Mouse (Mus musculus): ENCODE results near the gene Casp8ap2. TPM values are rescaled to one million over a fixed set of nuclear protein-coding genes. Genes with fewer than 3 reads are reported as not detected.
A peak's percentile ranks its signal among the peaks of the same experiment; 100 is the strongest.

Gene Casp8ap2
- 32.2 and 34.1 TPM in 2 replicates for polyA plus RNA-seq (2015; fragmentation: Nextera tagmentation; extraction: Ambion mirVana)

DNA sequence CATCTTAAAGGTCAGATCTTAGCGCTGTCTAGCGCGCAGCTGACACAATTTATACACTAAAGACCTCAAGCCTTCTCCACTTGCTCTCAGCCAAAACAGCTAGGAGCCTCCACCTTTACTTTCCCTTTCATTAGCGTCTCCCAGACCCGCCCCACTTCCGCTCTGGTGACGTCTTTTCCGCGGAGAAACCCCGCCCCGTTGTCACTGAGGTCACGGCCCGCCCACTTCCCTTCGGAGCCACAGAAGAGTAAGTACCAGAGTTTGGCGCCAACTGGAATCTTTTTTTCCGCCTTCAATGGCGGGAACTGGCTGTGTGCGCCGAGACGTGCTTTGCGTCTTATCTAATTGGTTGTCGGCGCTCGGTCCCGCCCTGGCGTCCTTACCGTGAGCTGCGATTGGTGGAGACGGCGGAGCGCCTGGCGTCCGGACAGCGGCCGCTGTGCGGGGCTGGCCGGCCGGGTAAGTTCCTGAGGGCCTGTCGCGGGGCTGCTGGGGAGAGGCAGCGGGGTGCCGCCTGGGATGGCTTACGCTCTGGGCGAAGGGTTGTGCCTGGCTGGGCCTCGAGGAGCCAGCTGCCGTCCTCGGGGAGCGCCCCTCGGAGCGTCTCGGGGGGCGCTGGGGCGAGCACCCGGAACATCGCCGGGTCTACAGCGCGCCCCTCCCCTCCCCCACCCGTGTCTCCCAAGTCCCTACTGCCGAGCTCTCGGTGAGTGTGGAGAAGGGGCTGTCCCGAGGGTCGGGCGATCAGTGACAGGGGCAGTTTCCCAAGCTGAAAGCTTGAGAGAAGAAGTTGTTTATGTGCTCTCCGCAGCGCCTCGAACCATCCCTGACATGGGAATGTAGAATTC lies at the start of gene Casp8ap2:
TSS of gene Casp8ap2 (plus strand) at position 418 of the 848 bp plus-strand sequence.
- Histone ChIP-seq H3K9me3 (no peaks in the 10 kb centered on the region), H3K36me3 (peaks cover 9% of the 10 kb centered on the region), H3K9ac (peak within 1 kb of the TSS; percentile 95), H3K27me3 (replicated peaks) (no peaks in the 10 kb centered on the region), H3K4me2 (peak within 1 kb of the TSS; percentile 88), H3K4me3 (peak within 1 kb of the TSS; percentile 95), H3K27ac (replicated peaks) (peak within 1 kb of the TSS; percentile 83), H3K4me1 (peaks cover 22% of the 10 kb centered on the region)
- under 1% methylated on average over 67 of the region's 67 CpGs for WGBS
- peak; percentile 100 for ATAC-seq (ENCODE audit: extremely low read depth, insufficient number of reproducible peaks, low FRiP score, low TSS enrichment)

DNA sequence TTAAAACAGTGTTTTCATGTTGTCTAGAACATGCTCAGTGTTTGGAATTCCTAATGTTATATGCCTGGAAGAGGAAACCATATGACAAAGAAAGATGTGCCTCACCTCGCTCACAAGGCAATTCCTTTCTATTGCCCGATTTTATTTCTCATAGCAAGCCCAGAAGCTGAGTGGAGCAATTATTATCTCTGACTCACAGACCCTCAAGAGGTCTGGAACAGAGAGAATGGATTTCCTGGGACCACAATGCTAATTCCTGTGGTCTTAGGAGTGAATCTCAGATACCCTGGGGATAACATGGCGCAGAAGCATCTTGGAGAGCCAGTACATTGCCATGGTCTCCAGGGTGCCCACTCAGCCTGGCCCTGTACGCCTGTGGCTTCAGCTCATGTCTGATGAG lies 46.2 kb upstream of the Casp8ap2 start:
- no peak overlapping the region for H3K27ac ChIP-seq (replicated peaks)
- peaks cover 13% of the 10 kb centered on the region; the same call in 1 of the 2 replicates for H3K36me3 ChIP-seq
- no peaks in the 10 kb centered on the region for H3K27me3 ChIP-seq (replicated peaks)
- no peak overlapping the region for H3K4me3 ChIP-seq
- 77% methylated on average over 4 of the region's 4 CpGs for WGBS
- H3K9ac ChIP-seq: no peak overlapping the region
- ATAC-seq (ENCODE audit: extremely low read depth, insufficient number of reproducible peaks, low FRiP score, low TSS enrichment): no peak
- H3K9me3 ChIP-seq: no peaks in the 10 kb centered on the region
- H3K4me2 ChIP-seq: no peak overlapping the region
- H3K4me1 ChIP-seq: peaks cover 3% of the 10 kb centered on the region; the same call in 1 of the 2 replicates

DNA sequence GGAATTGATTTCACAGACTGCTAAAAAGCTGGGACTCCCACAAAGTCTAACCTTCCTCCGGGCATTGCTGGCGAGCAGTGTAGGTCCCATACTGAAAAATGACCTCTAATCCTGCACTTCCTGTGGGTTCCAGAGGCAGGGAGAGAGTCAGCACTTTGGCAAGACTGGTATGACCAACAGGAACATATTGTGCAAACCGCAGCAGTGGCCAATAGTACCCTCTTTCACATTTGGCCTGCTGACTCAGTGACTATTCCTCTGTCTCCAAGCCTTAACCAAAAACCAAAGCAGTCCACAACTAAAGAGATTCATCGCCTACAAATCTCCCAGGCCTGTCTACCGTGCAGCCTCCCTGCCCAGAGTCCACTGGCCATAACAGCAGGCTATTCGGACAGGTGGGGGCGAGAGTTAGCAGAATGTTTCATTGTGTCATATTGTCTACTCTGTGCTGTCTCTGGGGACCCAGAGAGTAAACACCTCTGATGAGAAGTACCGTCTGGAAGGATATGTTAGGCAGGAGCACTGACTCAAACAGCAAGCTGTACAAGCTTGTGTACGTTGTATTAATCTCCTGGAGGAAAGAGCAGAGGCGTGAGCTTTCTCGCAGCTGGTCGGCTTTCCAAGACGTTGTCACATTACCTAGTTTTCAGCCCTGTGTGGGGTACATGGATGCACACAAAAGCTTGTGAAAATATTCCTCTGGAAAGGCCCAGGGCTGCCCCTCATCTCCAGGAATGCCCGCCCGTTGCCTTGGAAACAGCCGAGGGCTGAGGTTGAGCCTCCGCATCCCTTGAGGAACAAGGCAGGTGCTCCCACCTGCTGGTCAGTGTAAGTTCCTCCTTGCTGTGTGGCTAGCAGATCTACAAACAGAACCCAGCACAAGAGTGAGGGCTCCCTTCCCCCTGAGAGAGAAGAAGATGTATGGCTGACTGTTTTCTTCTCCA lies 45.0 kb upstream of the Casp8ap2 start:
- H3K4me2 ChIP-seq: no peak overlapping the region
- WGBS: 73% methylated on average over 17 of the region's 17 CpGs
- peaks cover 3% of the 10 kb centered on the region; the same call in 1 of the 2 replicates for H3K4me1 ChIP-seq
- H3K27ac ChIP-seq (replicated peaks): no peak overlapping the region
- no peaks in the 10 kb centered on the region for H3K27me3 ChIP-seq (replicated peaks)
- H3K9me3 ChIP-seq: no peaks in the 10 kb centered on the region
- H3K36me3 ChIP-seq: peaks cover 6% of the 10 kb centered on the region; the same call in 1 of the 2 replicates
- no peak for ATAC-seq (ENCODE audit: extremely low read depth, insufficient number of reproducible peaks, low FRiP score, low TSS enrichment)
- H3K9ac ChIP-seq: no peak overlapping the region
- no peak overlapping the region for H3K4me3 ChIP-seq

DNA sequence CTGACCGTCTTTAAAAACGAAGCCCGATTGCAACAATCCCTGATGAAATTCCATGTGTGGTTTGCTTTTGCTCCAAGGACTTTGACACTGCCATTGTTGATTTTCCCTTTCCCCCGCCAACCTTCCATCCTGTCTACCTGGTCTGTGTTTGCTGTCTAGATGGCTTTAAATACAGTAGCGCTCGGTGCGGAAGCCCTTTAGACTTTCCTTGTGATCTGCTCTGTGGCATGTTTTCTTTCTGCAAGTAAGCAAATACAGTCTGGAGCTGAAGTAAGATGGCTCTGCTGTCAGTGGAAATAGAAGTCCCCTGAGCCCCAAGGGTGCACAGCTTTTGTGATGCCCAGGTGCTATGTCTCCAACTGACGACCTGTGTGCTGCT lies 44.3 kb upstream of the Casp8ap2 start:
- no peak overlapping the region for H3K4me3 ChIP-seq

DNA sequence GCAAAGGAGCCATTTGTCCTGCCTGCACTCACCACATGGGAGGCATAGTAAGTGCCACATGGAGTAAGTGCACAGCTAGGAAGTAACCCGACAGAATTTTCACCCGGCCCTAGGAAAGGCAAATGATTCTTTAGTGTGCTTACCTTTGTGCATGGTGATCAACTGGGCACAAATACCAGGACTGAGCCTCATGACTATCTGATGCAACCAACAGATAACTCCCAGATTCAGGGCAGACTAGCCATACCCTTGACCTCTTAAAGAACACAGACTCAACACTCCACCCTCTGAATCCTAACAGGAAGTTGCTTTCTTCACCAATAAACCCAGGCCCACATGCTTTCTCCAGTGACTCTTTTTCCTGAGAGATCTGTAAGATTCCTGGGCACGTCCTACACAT lies 43.8 kb upstream of the Casp8ap2 start:
- H3K4me3 ChIP-seq: no peak overlapping the region

More for the DNA sequence above, 44.3 kb upstream of the Casp8ap2 start:
- Histone ChIP-seq H3K9ac (no peak overlapping the region), H3K27me3 (replicated peaks) (no peaks in the 10 kb centered on the region), H3K36me3 (peaks cover 7% of the 10 kb centered on the region; the same call in 1 of the 2 replicates), H3K9me3 (no peaks in the 10 kb centered on the region), H3K4me1 (peaks cover 3% of the 10 kb centered on the region; the same call in 1 of the 2 replicates), H3K27ac (replicated peaks) (no peak overlapping the region), H3K4me2 (no peak overlapping the region)
- no peak for ATAC-seq (ENCODE audit: extremely low read depth, insufficient number of reproducible peaks, low FRiP score, low TSS enrichment)
- WGBS: 72% methylated on average over 8 of the region's 8 CpGs

DNA sequence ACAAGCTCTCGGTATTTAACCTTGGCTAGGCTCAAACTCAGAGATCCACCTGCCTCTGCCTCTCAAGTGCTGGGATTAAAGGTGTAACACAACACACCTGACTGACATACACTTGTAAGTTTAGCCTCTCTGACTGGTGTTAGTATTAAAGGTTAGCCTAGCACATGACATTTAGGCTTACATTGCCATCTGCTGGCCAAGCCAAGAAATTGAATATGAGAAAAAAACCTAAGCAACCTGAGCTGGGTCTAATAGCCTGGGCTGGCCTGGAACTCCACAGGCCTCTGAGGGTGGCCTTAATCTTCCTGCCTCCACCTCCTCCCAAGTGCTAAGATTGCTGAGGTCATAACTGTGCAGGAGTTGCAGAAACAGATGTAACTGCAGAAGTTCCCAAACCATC lies 43.1 kb upstream of the Casp8ap2 start:
- peaks cover 3% of the 10 kb centered on the region; the same call in 1 of the 2 replicates for H3K4me1 ChIP-seq
- H3K9me3 ChIP-seq: no peaks in the 10 kb centered on the region
- H3K27ac ChIP-seq (replicated peaks): no peak overlapping the region
- H3K4me3 ChIP-seq: no peak overlapping the region
- 45% methylated on average over 1 of the region's 1 CpGs for WGBS
- H3K9ac ChIP-seq: no peak overlapping the region
- H3K36me3 ChIP-seq: peaks cover 9% of the 10 kb centered on the region
- no peak overlapping the region for H3K4me2 ChIP-seq
- H3K27me3 ChIP-seq (replicated peaks): no peaks in the 10 kb centered on the region
- ATAC-seq (ENCODE audit: extremely low read depth, insufficient number of reproducible peaks, low FRiP score, low TSS enrichment): no peak

More for the DNA sequence above, 43.8 kb upstream of the Casp8ap2 start:
- ATAC-seq (ENCODE audit: extremely low read depth, insufficient number of reproducible peaks, low FRiP score, low TSS enrichment): no peak
- Histone ChIP-seq H3K4me1 (peaks cover 3% of the 10 kb centered on the region; the same call in 1 of the 2 replicates), H3K9me3 (no peaks in the 10 kb centered on the region), H3K36me3 (peaks cover 8% of the 10 kb centered on the region; the same call in 1 of the 2 replicates), H3K9ac (no peak overlapping the region), H3K4me2 (no peak overlapping the region), H3K27ac (replicated peaks) (no peak overlapping the region), H3K27me3 (replicated peaks) (no peaks in the 10 kb centered on the region)
- WGBS: 56% methylated on average over 3 of the region's 3 CpGs

DNA sequence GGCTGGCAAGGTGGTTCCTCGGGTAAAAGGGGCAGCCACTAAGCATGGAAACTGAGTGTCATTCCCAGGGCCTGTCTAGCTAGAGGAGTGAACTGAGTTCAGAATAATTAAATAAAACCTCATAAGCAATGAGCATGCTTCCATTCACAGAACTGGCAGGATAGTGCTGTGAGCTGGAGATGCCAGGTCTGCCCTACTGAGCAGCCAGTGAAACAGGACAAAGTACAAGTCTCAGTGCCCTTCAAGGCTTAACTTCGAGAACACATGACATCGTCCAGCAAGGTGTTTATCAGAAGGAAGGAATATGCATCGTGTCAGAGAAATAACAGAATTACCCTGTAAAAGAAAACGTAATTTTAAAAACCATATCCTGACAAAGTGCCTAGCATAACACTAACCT lies 41.7 kb upstream of the Casp8ap2 start:
- Histone ChIP-seq H3K9ac (no peak overlapping the region), H3K27me3 (replicated peaks) (no peaks in the 10 kb centered on the region), H3K36me3 (peaks cover 9% of the 10 kb centered on the region), H3K4me2 (no peak overlapping the region), H3K9me3 (no peaks in the 10 kb centered on the region), H3K4me3 (no peak overlapping the region), H3K27ac (replicated peaks) (no peak overlapping the region), H3K4me1 (peaks cover 3% of the 10 kb centered on the region; the same call in 1 of the 2 replicates)
- no peak for ATAC-seq (ENCODE audit: extremely low read depth, insufficient number of reproducible peaks, low FRiP score, low TSS enrichment)
- WGBS: 70% methylated on average over 5 of the region's 5 CpGs

DNA sequence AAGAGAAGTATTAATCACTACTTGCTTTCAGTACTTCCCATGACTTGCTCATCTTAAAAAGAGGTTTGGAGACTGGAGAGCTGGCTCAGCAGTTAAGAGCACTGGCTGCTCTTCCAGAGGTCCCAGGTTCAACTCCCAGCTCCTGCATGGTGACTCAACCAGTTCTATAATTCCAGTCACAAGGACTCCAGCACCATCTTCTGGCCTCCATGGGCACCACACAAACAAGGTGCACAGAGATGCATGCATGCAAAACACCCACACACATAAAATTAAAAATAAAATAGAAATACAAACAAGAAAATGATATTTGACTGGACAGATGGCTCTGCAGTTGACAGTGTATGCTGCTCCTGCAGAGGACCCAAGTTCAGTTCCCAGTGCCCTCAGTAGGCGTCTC lies 40.6 kb upstream of the Casp8ap2 start:
- no peaks in the 10 kb centered on the region for H3K9me3 ChIP-seq
- WGBS: 88% methylated on average over 1 of the region's 1 CpGs
- H3K4me2 ChIP-seq: no peak overlapping the region
- H3K4me3 ChIP-seq: no peak overlapping the region
- no peaks in the 10 kb centered on the region for H3K27me3 ChIP-seq (replicated peaks)
- H3K36me3 ChIP-seq: peaks cover 11% of the 10 kb centered on the region
- no peak for ATAC-seq (ENCODE audit: extremely low read depth, insufficient number of reproducible peaks, low FRiP score, low TSS enrichment)
- H3K4me1 ChIP-seq: peaks cover 3% of the 10 kb centered on the region; the same call in 1 of the 2 replicates
- H3K27ac ChIP-seq (replicated peaks): no peak overlapping the region
- H3K9ac ChIP-seq: no peak overlapping the region

DNA sequence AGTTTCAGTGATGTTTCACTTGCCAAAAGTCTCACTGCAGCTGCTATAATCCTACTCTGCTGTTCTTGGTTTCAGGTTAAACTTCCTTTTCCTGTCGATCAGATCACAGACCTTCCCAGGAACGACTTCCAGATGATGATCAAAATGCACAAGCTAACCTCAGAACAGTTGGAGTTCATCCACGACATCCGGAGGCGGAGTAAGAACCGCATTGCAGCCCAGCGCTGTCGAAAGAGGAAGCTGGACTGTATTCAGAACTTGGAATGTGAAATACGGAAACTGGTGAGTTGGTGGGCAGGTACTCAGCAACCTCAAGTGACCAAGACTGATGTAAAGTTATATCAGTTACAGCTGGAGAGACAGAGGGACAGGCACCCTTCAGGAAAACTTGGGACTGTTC lies 40.1 kb upstream of the Casp8ap2 start:
- Histone ChIP-seq H3K36me3 (peaks cover 17% of the 10 kb centered on the region), H3K4me3 (no peak overlapping the region), H3K9ac (no peak overlapping the region), H3K4me2 (no peak overlapping the region), H3K27ac (replicated peaks) (no peak overlapping the region), H3K9me3 (no peaks in the 10 kb centered on the region), H3K27me3 (replicated peaks) (no peaks in the 10 kb centered on the region), H3K4me1 (peaks cover 3% of the 10 kb centered on the region; the same call in 1 of the 2 replicates)
- 69% methylated on average over 9 of the region's 9 CpGs for WGBS
- ATAC-seq (ENCODE audit: extremely low read depth, insufficient number of reproducible peaks, low FRiP score, low TSS enrichment): no peak

DNA sequence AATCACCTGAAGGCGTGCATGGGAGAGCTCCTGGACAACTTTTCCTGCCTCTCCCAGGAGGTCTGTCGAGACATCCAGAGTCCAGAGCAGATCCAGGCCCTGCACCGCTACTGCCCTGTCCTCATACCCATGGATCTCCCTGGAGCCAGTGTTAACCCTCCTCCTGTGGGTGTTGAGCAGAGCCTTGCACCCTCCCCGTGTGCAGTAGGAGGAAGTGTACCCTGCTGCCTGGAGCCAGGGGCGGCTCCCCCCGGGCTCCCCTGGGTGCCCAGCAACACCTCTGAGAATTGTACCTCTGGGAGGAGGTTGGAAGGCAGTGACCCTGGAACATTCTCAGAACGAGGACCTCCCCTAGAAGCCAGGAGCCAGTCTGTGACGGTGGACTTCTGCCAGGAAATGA lies 35.4 kb upstream of the Casp8ap2 start:
- WGBS: 63% methylated on average over 8 of the region's 8 CpGs
- Histone ChIP-seq H3K4me2 (no peak overlapping the region), H3K9ac (no peak overlapping the region), H3K9me3 (no peaks in the 10 kb centered on the region), H3K4me3 (no peak overlapping the region), H3K27ac (replicated peaks) (no peak overlapping the region), H3K27me3 (replicated peaks) (no peaks in the 10 kb centered on the region), H3K36me3 (peaks cover 20% of the 10 kb centered on the region), H3K4me1 (peaks cover 7% of the 10 kb centered on the region; the same call in 1 of the 2 replicates)
- no peak for ATAC-seq (ENCODE audit: extremely low read depth, insufficient number of reproducible peaks, low FRiP score, low TSS enrichment)

DNA sequence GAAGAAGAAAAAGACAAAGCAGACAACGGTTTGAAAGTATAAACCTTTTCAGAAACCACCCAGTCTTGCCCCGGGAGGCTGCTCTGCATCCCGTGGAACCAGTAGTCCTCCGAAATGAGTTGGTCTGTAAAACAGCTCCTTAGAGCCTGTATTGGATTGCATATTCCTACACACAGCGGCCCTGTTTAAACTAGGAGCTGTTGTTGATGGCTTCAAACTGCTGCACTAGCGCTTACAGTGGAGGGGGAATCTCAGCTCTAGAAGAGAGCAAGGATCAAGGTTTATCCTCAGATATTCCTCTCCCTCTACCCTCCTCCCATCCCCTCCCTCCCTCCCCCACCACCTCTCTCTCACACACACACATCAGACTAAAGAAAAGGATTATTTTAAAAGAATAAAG lies 31.1 kb upstream of the Casp8ap2 start:
- Histone ChIP-seq H3K4me3 (no peak overlapping the region), H3K9me3 (no peaks in the 10 kb centered on the region), H3K4me1 (peaks cover 7% of the 10 kb centered on the region; the same call in 1 of the 2 replicates), H3K9ac (no peak overlapping the region), H3K27ac (replicated peaks) (no peak overlapping the region), H3K27me3 (replicated peaks) (no peaks in the 10 kb centered on the region), H3K36me3 (peaks cover 10% of the 10 kb centered on the region), H3K4me2 (no peak overlapping the region)
- no peak for ATAC-seq (ENCODE audit: extremely low read depth, insufficient number of reproducible peaks, low FRiP score, low TSS enrichment)
- WGBS: 65% methylated on average over 6 of the region's 6 CpGs

All from heart, embryonic 13.5 days (tissue).